Mouse (Mus musculus) megakaryocyte, embryonic 14.5 days (primary cell): ENCODE results near the gene Gm9821.

Experiments used
- FLI1 ChIP-seq: IDR thresholded peaks from 2 replicates; pipeline ENCODE4 v1.6.1; 2012; ENCODE audit warnings: low read length, inconsistent platforms, mixed read lengths
- GATA1 ChIP-seq: IDR thresholded peaks from 3 replicates; pipeline ENCODE4 v1.6.1; 2012; ENCODE audit warnings: mixed read lengths, low read length, inconsistent platforms, borderline replicate concordance

- TF ChIP-seq GATA1: no peak
- TF ChIP-seq FLI1: no peak
These were observed 12.0 kb upstream of the Gm9821 start for GRCm38 (mm10) chr2:91933471-91933870.
